In genomic region chr2:27560708-27561123, GRCm38 (mm10) we compare ENCODE assay signal across 16 mouse cellular contexts. TPM values are rescaled to one million over a fixed set of nuclear protein-coding genes. Genes with fewer than 3 reads are reported as not detected.
DNase-seq lines count a peak whose midpoint lies in the region; ATAC-seq and TF ChIP-seq lines count a peak whose summit lies in the region.
"Had no signal": no experiment of that assay in that cellular context is flagged by ENCODE, and none has a peak within 500 bp of the region (broad histone marks: within the 10 kb centered on the region; RNA-seq: fewer than 3 reads in every experiment).

No protein-coding gene starts in this region.

- H3K4me3 ChIP-seq in liver, adult 2 months (ENCODE audit: insufficient read depth, low read depth, low read length): no peak overlapping the region
- no peak overlapping the region for H3K4me3 ChIP-seq in intestine, embryonic 16.5 days (ENCODE audit: low read length)
- no peak overlapping the region for H3K4me3 ChIP-seq in small intestine, adult 2 months (ENCODE audit: low read depth, low read length)
- H3K4me3 ChIP-seq in forebrain, embryonic 16.5 days (replicated peaks; ENCODE audit: low read length): no peak overlapping the region
- H3K4me3 ChIP-seq: embryonic facial prominence, embryonic 12.5 days; forebrain, embryonic 12.5 days; limb, embryonic 13.5 days; megakaryocyte, embryonic 14.5 days had no signal

- H3K36me3 ChIP-seq in liver, adult 2 months (ENCODE audit: control insufficient read depth, insufficient read depth, low read length): no peaks in the 10 kb centered on the region
- H3K36me3 ChIP-seq in intestine, embryonic 16.5 days (ENCODE audit: control insufficient read depth, insufficient read depth, low read length): no peaks in the 10 kb centered on the region
- H3K36me3 ChIP-seq in small intestine, adult 2 months (ENCODE audit: control insufficient read depth, insufficient read depth, low read length): no peaks in the 10 kb centered on the region
- H3K36me3 ChIP-seq in forebrain, embryonic 16.5 days (ENCODE audit: control insufficient read depth, insufficient read depth): no peaks in the 10 kb centered on the region
- H3K36me3 ChIP-seq: embryonic facial prominence, embryonic 12.5 days; forebrain, embryonic 12.5 days; limb, embryonic 13.5 days had no signal

- peak overlapping the region; percentile 99 for H3K27ac ChIP-seq in liver, adult 2 months (replicated peaks; ENCODE audit: insufficient read depth, low read depth, low read length)
- peak overlapping the region; percentile 49 for H3K27ac ChIP-seq in intestine, embryonic 16.5 days (ENCODE audit: low read length)
- H3K27ac ChIP-seq in small intestine, adult 2 months (ENCODE audit: insufficient read depth, low read depth, low read length): peak overlapping the region; percentile 90
- H3K27ac ChIP-seq in forebrain, embryonic 16.5 days (ENCODE audit: low read length): no peak overlapping the region
- H3K27ac ChIP-seq: embryonic facial prominence, embryonic 12.5 days; forebrain, embryonic 12.5 days; hindbrain, embryonic 14.5 days; limb, embryonic 13.5 days had no signal

- H3K4me2 ChIP-seq in intestine, embryonic 16.5 days (ENCODE audit: low read depth, low read length): no peak overlapping the region
- no peak overlapping the region for H3K4me2 ChIP-seq in forebrain, embryonic 16.5 days (ENCODE audit: low read length)
- H3K4me2 ChIP-seq: embryonic facial prominence, embryonic 12.5 days; forebrain, embryonic 12.5 days; hindbrain, embryonic 14.5 days; limb, embryonic 13.5 days had no signal

- peak; percentile 100 for DNase-seq in liver, adult 2 months (ENCODE audit: extremely low read depth, low read depth, low spot score)
- DNase-seq in liver: no peak
- DNase-seq in kidney, postnatal 14 days: peak; percentile 64
- no peak for DNase-seq in thymus, postnatal 14 days
- DNase-seq: cerebellum, postnatal 25 days; heart, postnatal 10 days; thymus, adult 18-20 months had no signal

- TF ChIP-seq POLR2A in liver, adult 2 months (IDR thresholded peaks at IDR 0.05; ENCODE audit: extremely low read depth, insufficient read depth, low read length): no peak
- TF ChIP-seq POLR2A in small intestine, adult 2 months (IDR thresholded peaks at IDR 0.05; ENCODE audit: low read depth, low read length): no peak

- peaks cover 33% of the 10 kb centered on the region for H3K4me1 ChIP-seq in liver, adult 2 months (ENCODE audit: control insufficient read depth, insufficient read depth, low read length)
- peaks cover 5% of the 10 kb centered on the region; the same call in 1 of the 2 replicates for H3K4me1 ChIP-seq in intestine, embryonic 16.5 days (ENCODE audit: control insufficient read depth, insufficient read depth, low read length)
- peaks cover 15% of the 10 kb centered on the region; the same call in 1 of the 2 replicates for H3K4me1 ChIP-seq in small intestine, adult 2 months (ENCODE audit: control insufficient read depth, insufficient read depth, insufficient read length, low read length)
- H3K4me1 ChIP-seq in forebrain, embryonic 16.5 days (replicated peaks; ENCODE audit: control insufficient read depth, insufficient read depth, low read length): no peaks in the 10 kb centered on the region

- TF ChIP-seq CTCF in liver, adult 2 months (IDR thresholded peaks at IDR 0.05; ENCODE audit: low read depth, low read length): no peak
- TF ChIP-seq CTCF in small intestine, adult 2 months (IDR thresholded peaks at IDR 0.05; ENCODE audit: extremely low read depth, insufficient read length, insufficient replicate concordance, low read depth, low read length): no peak

- no peaks in the 10 kb centered on the region; the same call in 1 of the 2 replicates for H3K79me2 ChIP-seq in liver, adult 2 months (ENCODE audit: control insufficient read depth, insufficient read depth, low read length)

- no peaks in the 10 kb centered on the region for H3K9me3 ChIP-seq in intestine, embryonic 16.5 days (ENCODE audit: control insufficient read depth, low read length)
- H3K9me3 ChIP-seq in forebrain, embryonic 16.5 days (ENCODE audit: control insufficient read depth, low read length): no peaks in the 10 kb centered on the region
- H3K9me3 ChIP-seq: embryonic facial prominence, embryonic 12.5 days; forebrain, embryonic 12.5 days; limb, embryonic 13.5 days; megakaryocyte, embryonic 14.5 days had no signal

- peak overlapping the region; percentile 67 for H3K9ac ChIP-seq in liver, adult 2 months (ENCODE audit: low read depth, low read length)
- 0 out of 2 replicates have a peak overlapping the region, but pooled peaks have one; percentile 20 for H3K9ac ChIP-seq in intestine, embryonic 16.5 days (ENCODE audit: low read depth, low read length)
- no peak overlapping the region for H3K9ac ChIP-seq in forebrain, embryonic 16.5 days (replicated peaks; ENCODE audit: low read depth, low read length)
- H3K9ac ChIP-seq: embryonic facial prominence, embryonic 12.5 days; forebrain, embryonic 12.5 days; hindbrain, embryonic 14.5 days; limb, embryonic 13.5 days had no signal

- peak; percentile 87 for ATAC-seq in intestine, embryonic 16.5 days
- no peak for ATAC-seq in forebrain, embryonic 16.5 days
- ATAC-seq: activated CD4-positive, CD25-positive, alpha-beta regulatory T cell, adult 4 months had no signal

- 13% methylated on average over 7 of the region's 7 CpGs for WGBS in liver, adult 2 months
- WGBS in intestine, embryonic 16.5 days: 55% methylated on average over 7 of the region's 7 CpGs
- 20% methylated on average over 7 of the region's 7 CpGs for WGBS in small intestine, adult 2 months
- WGBS in forebrain, embryonic 16.5 days: 84% methylated on average over 7 of the region's 7 CpGs

- no peaks in the 10 kb centered on the region for H3K27me3 ChIP-seq in liver, adult 2 months (ENCODE audit: control insufficient read depth, insufficient read depth, low read length)
- no peaks in the 10 kb centered on the region for H3K27me3 ChIP-seq in intestine, embryonic 16.5 days (replicated peaks; ENCODE audit: control insufficient read depth, insufficient read depth, low read length)
- H3K27me3 ChIP-seq in small intestine, adult 2 months (ENCODE audit: control insufficient read depth, insufficient read depth, low read length): no peaks in the 10 kb centered on the region
- H3K27me3 ChIP-seq in forebrain, embryonic 16.5 days (replicated peaks; ENCODE audit: control insufficient read depth, insufficient read depth, low read length): peaks cover 5% of the 10 kb centered on the region; the same call in 1 of the 2 replicates
- H3K27me3 ChIP-seq: embryonic facial prominence, embryonic 12.5 days; limb, embryonic 13.5 days had no signal

RNA-seq across cellular contexts. Expression of gene Wdr5, which starts 45.8 kb away (rescaled TPM):
- 16.7 and 20.4 TPM in 2 replicates for total RNA-seq in liver, adult 2 months (2014; rRNA removed)
- 17.2 and 18.3 TPM in 2 replicates for polyA plus RNA-seq in liver, adult 2 months (2012; rRNA removed)
- polyA plus RNA-seq in intestine, embryonic 16.5 days (2015; fragmentation: Nextera tagmentation; extraction: Ambion mirVana): 40.0 and 44.8 TPM in 2 replicates
- 12.2 and 22.6 TPM in 2 replicates for polyA plus RNA-seq in small intestine, adult 2 months (2012; rRNA removed)
- polyA plus RNA-seq in forebrain, embryonic 16.5 days (2015; fragmentation: Nextera tagmentation; extraction: Ambion mirVana): 51.8 and 56.9 TPM in 2 replicates

RNA-seq across cellular contexts. Expression of gene Brd3, which starts 53.3 kb away (rescaled TPM):
- total RNA-seq in liver, adult 2 months (2014; rRNA removed): 5.8 and 7.9 TPM in 2 replicates
- polyA plus RNA-seq in liver, adult 2 months (2012; rRNA removed): 14.8 and 17.2 TPM in 2 replicates
- polyA plus RNA-seq in intestine, embryonic 16.5 days (2015; fragmentation: Nextera tagmentation; extraction: Ambion mirVana): 82.5 and 85.9 TPM in 2 replicates
- polyA plus RNA-seq in small intestine, adult 2 months (2012; rRNA removed): 8.4 and 14.9 TPM in 2 replicates
- polyA plus RNA-seq in forebrain, embryonic 16.5 days (2015; fragmentation: Nextera tagmentation; extraction: Ambion mirVana): 152 and 153 TPM in 2 replicates

Comparison
In these comparisons a context has a peak if more than half of its experiments do, and no peak if none do; other contexts are left out.
1. DNase-seq: peak in liver, adult 2 months (single experiment) and kidney, postnatal 14 days (single experiment); none in liver (single experiment) and thymus, postnatal 14 days (single experiment).